Mouse (Mus musculus) ES-E14 (cell line): Measurements from ENCODE around the gene Rb1.

ENCODE experiments used
- HCFC1 ChIP-seq: IDR thresholded peaks from 2 replicates; pipeline ENCODE4 v1.6.1; 2012; ENCODE audit warnings: low read length, inconsistent platforms, borderline replicate concordance; ENCODE audit not compliant: insufficient read depth
- MAFK ChIP-seq: IDR thresholded peaks from 2 replicates; pipeline ENCODE4 v1.6.1; 2014; ENCODE audit warnings: mild to moderate bottlenecking, low read depth, low read length, inconsistent platforms; ENCODE audit not compliant: insufficient read depth
- ZNF384 ChIP-seq: IDR thresholded peaks from 2 replicates; pipeline ENCODE4 v1.6.1; 2012; ENCODE audit warnings: low read depth, low read length, inconsistent platforms

- TF ChIP-seq HCFC1 (no peak), MAFK (no peak), ZNF384 (no peak)
These were observed 162.1 kb downstream of the Rb1 start for GRCm38 (mm10) chr14:73163363-73163998.
